8 mouse cellular contexts compared by ENCODE assay signal in the genomic region with DNA sequence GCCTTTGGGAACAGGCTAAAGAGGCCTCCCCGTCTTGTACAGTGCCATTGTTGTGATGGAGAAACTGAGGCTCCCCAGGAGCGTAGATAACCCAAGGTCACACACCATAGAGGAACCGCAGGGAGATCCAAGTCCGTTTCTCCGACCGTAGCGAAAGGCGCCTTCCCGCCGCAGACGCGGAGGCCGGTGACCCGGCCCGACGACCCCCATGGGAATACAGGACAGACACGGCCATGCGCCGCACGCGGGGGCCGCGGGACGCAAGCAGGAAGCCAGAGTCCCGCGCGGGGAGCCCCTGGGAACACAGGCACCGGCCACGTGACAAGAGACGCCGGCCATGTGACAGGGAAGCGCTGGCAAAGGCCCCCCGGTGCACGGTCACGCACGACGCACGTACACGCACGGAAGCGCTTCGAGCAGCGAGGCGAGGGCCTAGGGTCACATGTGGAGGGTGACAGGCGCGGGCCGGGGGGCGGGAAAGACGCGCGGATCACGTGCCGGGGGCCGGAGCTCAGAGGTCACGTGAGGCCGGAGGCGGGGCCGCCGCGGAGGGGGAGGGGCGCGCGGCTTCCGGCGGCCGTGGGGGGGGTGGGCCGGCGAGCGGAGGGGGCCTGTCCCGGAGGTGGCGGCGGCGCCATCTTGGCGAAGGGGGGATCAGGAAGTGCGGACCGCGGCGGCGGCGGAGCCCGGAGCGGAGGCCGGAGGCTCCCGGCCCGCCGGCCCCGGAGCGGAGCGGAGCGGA. TPM values are rescaled to one million over a fixed set of nuclear protein-coding genes. Genes with fewer than 3 reads are reported as not detected.
A peak's percentile ranks its signal among the peaks of the same experiment; 100 is the strongest.
DNase-seq lines count a peak whose midpoint lies in the region; ATAC-seq lines count a peak whose summit lies in the region.

A gene (plus strand): TSS at position 649 of the 742 bp plus-strand sequence.

- ATAC-seq in inflammation-experienced regulatory T-cells, adult 6 months, result peak; percentile 92
- peak; percentile 79 for ATAC-seq in megakaryocyte-erythroid progenitor cell, adult 5-6 weeks (replicated peaks; ENCODE audit: low FRiP score, low TSS enrichment, poor library complexity, severe bottlenecking)

- intact Hi-C loops in gastrocnemius, postnatal 14 days (cut with DNase I; ENCODE audit: low total_unique reads), result no loop called here
- intact Hi-C loops in left cerebral cortex, postnatal 10 days (cut with DNase I), result loop anchor here (5.0 to 10.0 kb wide), 3 partner anchors 41 to 428 kb away; a partner anchor contains a TSS

- peak; percentile 95 for DNase-seq in adipocyte (ENCODE audit: low spot score)
- DNase-seq in embryo, embryonic 10 days (ENCODE audit: low spot score), result peak; percentile 91
- peak; percentile 98 for DNase-seq in gastrocnemius, postnatal 14 days
- DNase-seq in left cerebral cortex, postnatal 10 days (ENCODE audit: extremely low spot score in 1 of 2, low spot score in 2 of 2), result peak; percentile 98 to 99
- DNase-seq in right cerebral cortex, postnatal 25 days, result peak; percentile 97
- DNase-seq in urinary bladder, postnatal 4 days (ENCODE audit: low spot score in 2 of 2), result peak; percentile 96 to 97

RNA-seq across cellular contexts. Expression of the gene that starts here (rescaled TPM):
- 10 to 100 TPM; 12.7 to 14.9 TPM for total RNA-seq in gastrocnemius, postnatal 14 days (2021)
- 10 to 100 TPM; 12.9 to 18.9 (median 16.5) TPM for polyA plus RNA-seq in inflammation-experienced regulatory T-cells, adult 6 months (2017; shearing (Covaris generic))
- 10 to 100 TPM; 76.2 to 79.4 TPM for total RNA-seq in left cerebral cortex, postnatal 10 days (2021)
- total RNA-seq in megakaryocyte-erythroid progenitor cell, adult 5-6 weeks (2014; fragmentation: Nextera tagmentation), result 51.3 and 53.5 TPM in 2 replicates
- 89.0 and 89.6 TPM in 2 replicates for total RNA-seq in megakaryocyte-erythroid progenitor cell, adult 5-6 weeks (2017)

Comparison
In these comparisons a context has a peak if more than half of its experiments do, and no peak if none do; other contexts are left out.
1. Peak in every context shown above with its lines: DNase-seq and ATAC-seq.